Mouse (Mus musculus) bone marrow macrophage, adult 2 months (primary cell): ENCODE results near the gene Rptor.

Experiments used
- CTCF ChIP-seq: IDR thresholded peaks from 2 replicates; pipeline ENCODE4 v1.5.1; 2012; ENCODE audit warnings: low read depth, mild to moderate bottlenecking, low read length, moderate library complexity
- POLR2A ChIP-seq: IDR thresholded peaks from 2 replicates; pipeline ENCODE4 v1.6.1; 2012; ENCODE audit warnings: mild to moderate bottlenecking, low read depth, low read length, borderline replicate concordance

DNA sequence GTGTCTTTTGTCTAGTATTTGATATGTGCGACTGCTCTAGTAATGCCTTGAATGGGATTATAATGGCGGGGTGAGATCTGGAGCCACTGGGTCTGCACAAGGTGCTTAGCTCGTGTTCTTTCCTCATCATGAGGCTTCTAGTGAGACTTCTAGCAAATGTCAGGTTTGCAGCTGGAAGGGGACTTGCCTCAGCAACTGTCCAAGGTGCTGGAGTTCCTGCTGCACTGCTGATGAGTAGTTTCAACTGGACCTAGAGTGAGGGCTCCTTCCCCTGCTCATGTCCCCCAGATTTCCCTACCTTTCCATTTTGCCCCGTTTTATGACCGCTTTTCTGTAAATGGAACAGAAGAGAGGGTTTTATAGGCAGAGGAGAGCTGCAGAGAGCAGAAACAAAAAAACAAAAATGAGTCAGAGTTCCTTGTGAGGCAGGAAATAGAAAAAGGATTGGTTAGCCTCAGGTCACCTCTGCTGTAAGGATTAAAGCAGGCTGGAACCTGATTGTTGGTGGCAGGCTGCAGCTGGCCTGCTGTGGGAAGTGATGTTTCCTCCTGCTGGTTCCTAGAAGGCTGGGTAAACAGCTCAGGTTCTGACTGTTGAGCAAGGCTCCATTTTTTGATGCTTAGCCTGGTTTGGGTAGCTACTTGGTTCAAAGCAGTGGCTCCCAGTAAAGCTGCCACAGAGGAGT, 172.5 kb downstream of the Rptor start:
- TF ChIP-seq POLR2A: no peak
- no peak for TF ChIP-seq CTCF
